Mouse (Mus musculus) kidney, postnatal 0 days (tissue): Measurements from ENCODE around the gene Dolpp1. TPM values are rescaled to one million over a fixed set of nuclear protein-coding genes. Genes with fewer than 3 reads are reported as not detected.
"Not testable (repeated sequence)": the region's sequence is repeated elsewhere in the genome, so short reads cannot be mapped to it uniquely, and the experiment has no call there.

Experiments
- ATAC-seq: fragments of 200-750 bp; cut with Nextera tagmentation; replicated peaks from 2 replicates; pipeline ENCODE4 v1.8.0; 2017; ENCODE audit warnings: low read depth, moderate number of reproducible peaks, moderate TSS enrichment, moderate library complexity; ENCODE audit not compliant: low FRiP score
- DNase-seq: peaks from one replicate; pipeline ENCODE4 v3.0.0-alpha.2; 2016; ENCODE audit warnings: low spot score
- H3K27ac ChIP-seq: fragments of 300-500 bp; sonication (generic); 2 replicates; pipeline ENCODE4 v1.5.1; 2014; ENCODE audit warnings: mild to moderate bottlenecking
- H3K27me3 ChIP-seq: fragments of 300-500 bp; sonication (generic); 2 replicates; pipeline ENCODE4 v1.6.1; 2014; ENCODE audit warnings: low read length, mixed read lengths; ENCODE audit not compliant: insufficient read depth
- H3K36me3 ChIP-seq: fragments of 300-500 bp; sonication (generic); 2 replicates; pipeline ENCODE4 v1.6.1; 2014; ENCODE audit warnings: low read length, mixed read lengths; ENCODE audit not compliant: insufficient read depth
- H3K4me1 ChIP-seq: fragments of 300-500 bp; sonication (generic); replicated peaks from 2 replicates; pipeline ENCODE4 v1.6.1; 2014; ENCODE audit warnings: antibody characterized with exemption, low read length, mixed read lengths; ENCODE audit not compliant: insufficient read depth
- H3K4me2 ChIP-seq: fragments of 300-500 bp; sonication (generic); 2 replicates; pipeline ENCODE4 v1.6.1; 2014; ENCODE audit warnings: mild to moderate bottlenecking, low read length, moderate library complexity, mixed read lengths
- H3K4me3 ChIP-seq: fragments of 300-500 bp; sonication (generic); replicated peaks from 2 replicates; pipeline ENCODE4 v1.5.1; 2014; ENCODE audit warnings: low read depth, low read length
- H3K9ac ChIP-seq: fragments of 300-500 bp; sonication (generic); 2 replicates; pipeline ENCODE4 v1.6.1; 2014; ENCODE audit warnings: low read depth, low read length
- H3K9me3 ChIP-seq: fragments of 300-500 bp; sonication (generic); replicated peaks from 2 replicates; pipeline ENCODE4 v1.6.1; 2016; ENCODE audit warnings: low read length, inconsistent platforms, mixed read lengths
- CTCF ChIP-seq: IDR thresholded peaks from 2 replicates; pipeline ENCODE4 v1.5.1; 2016; ENCODE audit warnings: antibody characterized with exemption, low read depth, mild to moderate bottlenecking, moderate library complexity
- WGBS: fragments of 180-500 bp; shearing (Covaris S2); extraction: QIAGEN DNeasy Blood & Tissue Kit; methylation state at CpG from one replicate; pipeline ENCODE4 v1.1.7; 2014; 5-methylcytosine and 5-hydroxymethylcytosine counted together
- polyA plus RNA-seq: library from polyadenylated mRNA; unstranded; fragments of >200 nt; fragmentation: Nextera tagmentation; extraction: Ambion mirVana; gene quantifications from 2 replicates; pipeline ENCODE4 v1.2.1, GENCODE M21; 2015

Gene Dolpp1
- polyA plus RNA-seq, 1 experiment from 2014 or later = 23.4 TPM

- Histone ChIP-seq H3K9me3 (no peaks in the 10 kb centered on the region), H3K27ac (no peak overlapping the region), H3K36me3 (peaks cover 9% of the 10 kb centered on the region; the same call in 1 of the 2 replicates), H3K4me3 (no peak overlapping the region), H3K4me2 (0 out of 2 replicates have a peak overlapping the region, but pooled peaks have one; percentile 77), H3K9ac (no peak overlapping the region), H3K4me1 (peaks cover 24% of the 10 kb centered on the region), H3K27me3 (no peaks in the 10 kb centered on the region)
- 86% methylated on average over 4 of the region's 4 CpGs for WGBS
- DNase-seq (no peak), ATAC-seq (no peak)
- TF ChIP-seq CTCF = no peak
These were observed 22.0 kb downstream of the Dolpp1 start for GRCm38 (mm10) chr2:30414101-30414500.

- Histone ChIP-seq H3K27me3 (no peaks in the 10 kb centered on the region), H3K9me3 (no peaks in the 10 kb centered on the region), H3K9ac (peak overlapping the region; percentile 97), H3K27ac (peak overlapping the region; percentile 99; the same call in 1 of the 2 replicates), H3K4me1 (peaks cover 25% of the 10 kb centered on the region), H3K4me2 (peak overlapping the region; percentile 77), H3K4me3 (peak overlapping the region; percentile 90), H3K36me3 (peaks cover 8% of the 10 kb centered on the region; the same call in 1 of the 2 replicates)
- no peak for ATAC-seq
- no peak for DNase-seq
- 44% methylated on average over 5 of the region's 5 CpGs for WGBS
- no peak for TF ChIP-seq CTCF
These were observed 22.6 kb downstream of the Dolpp1 start for GRCm38 (mm10) chr2:30414681-30415080.

GRCm38 (mm10) chr2:30415157-30415935, 23.3 kb downstream of the Dolpp1 start, which contains the start of gene Crat:
Gene Crat (minus strand): TSS chr2:30415813.
- ATAC-seq = peak; percentile 88
- Histone ChIP-seq H3K4me3 (peak within 1 kb of the TSS; percentile 90), H3K9ac (peak within 1 kb of the TSS; percentile 97), H3K9me3 (no peaks in the 10 kb centered on the region), H3K4me2 (peak within 1 kb of the TSS; percentile 77), H3K36me3 (peaks cover 5% of the 10 kb centered on the region; the same call in 1 of the 2 replicates), H3K27me3 (no peaks in the 10 kb centered on the region), H3K4me1 (peaks cover 25% of the 10 kb centered on the region), H3K27ac (peak within 1 kb of the TSS; percentile 99)
- no peak for TF ChIP-seq CTCF
- DNase-seq = peak; percentile 90
- WGBS = under 1% methylated on average over 58 of the region's 58 CpGs

- under 1% methylated on average over 67 of the region's 67 CpGs for WGBS
- ATAC-seq (peak; percentile 86), DNase-seq (peak; percentile 92)
- Histone ChIP-seq H3K27ac (peak within 1 kb of the TSS; percentile 99), H3K4me1 (peaks cover 25% of the 10 kb centered on the region), H3K9ac (peak within 1 kb of the TSS; percentile 97), H3K4me3 (peak within 1 kb of the TSS; percentile 90), H3K36me3 (no peaks in the 10 kb centered on the region), H3K9me3 (no peaks in the 10 kb centered on the region), H3K27me3 (no peaks in the 10 kb centered on the region), H3K4me2 (peak within 1 kb of the TSS; percentile 77)
- TF ChIP-seq CTCF = peak; percentile 12; the same call in 1 of the 2 replicates
These were observed 24.0 kb downstream of the Dolpp1 start, which contains the start of gene Ptpa for GRCm38 (mm10) chr2:30415936-30416648. Gene Ptpa (plus strand): TSS chr2:30416039.

- 0% methylated on average over 7 of the region's 7 CpGs for WGBS
These were observed 24.6 kb downstream of the Dolpp1 start for GRCm38 (mm10) chr2:30416649-30416965.

GRCm38 (mm10) chr2:30417154-30417553, 25.1 kb downstream of the Dolpp1 start:
- H3K27me3 ChIP-seq = not testable (repeated sequence)
- 73% methylated on average over 6 of the region's 6 CpGs for WGBS

More at GRCm38 (mm10) chr2:30416649-30416965, 24.6 kb downstream of the Dolpp1 start:
- H3K4me2 ChIP-seq = peak overlapping the region; percentile 77
- H3K9me3 ChIP-seq = no peaks in the 10 kb centered on the region
- H3K27me3 ChIP-seq = no peaks in the 10 kb centered on the region
- peaks cover 25% of the 10 kb centered on the region for H3K4me1 ChIP-seq
- peak overlapping the region; percentile 97 for H3K9ac ChIP-seq
- DNase-seq = peak; percentile 62
- H3K36me3 ChIP-seq = no peaks in the 10 kb centered on the region
- peak overlapping the region; percentile 90 for H3K4me3 ChIP-seq
- no peak for TF ChIP-seq CTCF
- peak overlapping the region; percentile 99 for H3K27ac ChIP-seq
- ATAC-seq = no peak

More at GRCm38 (mm10) chr2:30417154-30417553, 25.1 kb downstream of the Dolpp1 start:
- not testable (repeated sequence) for H3K4me3 ChIP-seq, H3K9me3 ChIP-seq, H3K9ac ChIP-seq, H3K36me3 ChIP-seq, DNase-seq, ATAC-seq, H3K27ac ChIP-seq
- Histone ChIP-seq H3K4me2 (peak overlapping the region; percentile 77), H3K4me1 (peaks cover 25% of the 10 kb centered on the region)
